Mouse (Mus musculus) cerebellum, adult 2 months (tissue): ENCODE results near the gene Wee2. TPM values are rescaled to one million over a fixed set of nuclear protein-coding genes. Genes with fewer than 3 reads are reported as not detected.

ENCODE experiments used
- DNase-seq, 2 experiments: peaks; one replicate each; pipeline ENCODE4 v3.0.0; 2021
- H3K27ac ChIP-seq: fragments of 200-500 bp; 2 replicates; pipeline ENCODE4 v1.5.1; 2012; ENCODE audit warnings: low read length, control low read depth, inconsistent platforms; ENCODE audit not compliant: insufficient read depth
- H3K27me3 ChIP-seq: fragments of 200-500 bp; 2 replicates; pipeline ENCODE4 v1.6.1; 2012; ENCODE audit warnings: inconsistent platforms, mild to moderate bottlenecking, low read length, moderate library complexity; ENCODE audit not compliant: control insufficient read depth, insufficient read depth
- H3K4me1 ChIP-seq: fragments of 200-500 bp; 2 replicates; pipeline ENCODE4 v1.6.1; 2011; ENCODE audit warnings: low read length; ENCODE audit not compliant: control insufficient read depth, insufficient read depth
- H3K4me3 ChIP-seq: fragments of 200-500 bp; replicated peaks from 2 replicates; pipeline ENCODE3; 2011; ENCODE audit warnings: mild to moderate bottlenecking, low read depth, low read length, control low read depth; ENCODE audit not compliant: insufficient read depth
- CTCF ChIP-seq: fragments of 200-500 bp; IDR thresholded peaks from 2 replicates; pipeline ENCODE4 v1.5.1; 2011; ENCODE audit warnings: low read depth, mild to moderate bottlenecking, control low read depth, low read length, moderate library complexity, borderline replicate concordance; ENCODE audit not compliant: insufficient read depth
- POLR2A ChIP-seq: fragments of 200-500 bp; IDR thresholded peaks from 2 replicates; pipeline ENCODE4 v1.6.1; 2011; ENCODE audit warnings: low read length, control low read depth, borderline replicate concordance; ENCODE audit not compliant: insufficient read depth
- WGBS: fragments of 180-500 bp; shearing (Covaris S2); methylation state at CpG from one replicate; pipeline ENCODE4 v1.1.7; 2018; 5-methylcytosine and 5-hydroxymethylcytosine counted together
- polyA plus RNA-seq: library from polyadenylated mRNA; depleted of rRNA; stranded (reverse); fragments of >200 nt; gene quantifications from 2 replicates; pipeline ENCODE4 v1.2.3, GENCODE M21; 2012; rRNA removed

Gene Wee2
- polyA plus RNA-seq: 0.28 and 0.41 TPM in 2 replicates

DNA sequence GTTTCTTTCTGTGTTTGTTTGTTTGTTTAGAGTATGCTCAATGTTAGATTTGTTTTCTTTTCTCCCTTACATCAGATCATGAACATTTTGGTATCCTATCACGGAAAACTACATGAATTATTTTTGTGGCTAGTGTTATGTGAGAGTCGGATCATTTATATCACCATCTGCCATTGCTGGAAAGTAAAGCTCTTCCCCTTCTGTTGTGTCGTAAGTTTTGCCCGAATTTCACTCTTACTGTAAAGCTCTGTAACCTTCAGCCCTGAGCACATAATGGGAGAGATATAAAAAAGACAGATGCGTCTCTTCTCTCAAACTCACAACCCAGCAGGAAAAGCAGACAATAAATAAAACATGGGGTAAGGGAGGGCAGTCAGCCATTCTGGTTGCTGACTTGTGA, at the start of gene Wee2:
TSS of gene Wee2 (plus strand) at position 153 of the 400 bp plus-strand sequence.
- Histone ChIP-seq H3K4me1 (peaks cover 2% of the 10 kb centered on the region; the same call in 1 of the 2 replicates), H3K27me3 (no peaks in the 10 kb centered on the region), H3K27ac (no peak within 1 kb of the TSS), H3K4me3 (no peak within 1 kb of the TSS)
- TF ChIP-seq POLR2A: no peak
- no peak for TF ChIP-seq CTCF
- no peak for DNase-seq
- 58% methylated on average over 5 of the region's 5 CpGs for WGBS

DNA sequence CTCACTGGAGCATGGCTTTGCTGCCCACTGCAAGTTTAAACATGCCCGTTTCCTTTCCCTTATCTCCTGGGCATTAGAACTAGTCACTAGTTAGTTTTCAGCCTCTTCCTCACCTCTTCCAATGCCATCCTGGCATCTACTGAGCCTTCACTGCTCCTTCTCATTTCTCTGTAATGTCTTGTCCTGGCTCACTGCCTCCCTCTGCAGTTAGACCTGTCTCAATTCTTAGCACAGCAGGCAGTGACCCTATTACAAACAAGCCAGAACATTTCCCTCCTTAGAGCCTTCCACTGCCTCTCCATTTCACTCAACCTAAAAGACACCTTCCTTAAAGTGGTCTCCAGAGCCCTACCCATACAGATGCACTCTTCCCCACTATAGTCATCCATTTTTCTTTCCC, 47.9 kb upstream of the Wee2 start:
- no peaks in the 10 kb centered on the region for H3K27me3 ChIP-seq
- no peak overlapping the region for H3K4me3 ChIP-seq
- H3K4me1 ChIP-seq: no peaks in the 10 kb centered on the region
- DNase-seq: peak; percentile 23 to 52
- TF ChIP-seq POLR2A (no peak), CTCF (peak; percentile 9; the same call in 1 of the 2 replicates)
- no peak overlapping the region for H3K27ac ChIP-seq
- WGBS: 81% methylated on average over 1 of the region's 1 CpGs

DNA sequence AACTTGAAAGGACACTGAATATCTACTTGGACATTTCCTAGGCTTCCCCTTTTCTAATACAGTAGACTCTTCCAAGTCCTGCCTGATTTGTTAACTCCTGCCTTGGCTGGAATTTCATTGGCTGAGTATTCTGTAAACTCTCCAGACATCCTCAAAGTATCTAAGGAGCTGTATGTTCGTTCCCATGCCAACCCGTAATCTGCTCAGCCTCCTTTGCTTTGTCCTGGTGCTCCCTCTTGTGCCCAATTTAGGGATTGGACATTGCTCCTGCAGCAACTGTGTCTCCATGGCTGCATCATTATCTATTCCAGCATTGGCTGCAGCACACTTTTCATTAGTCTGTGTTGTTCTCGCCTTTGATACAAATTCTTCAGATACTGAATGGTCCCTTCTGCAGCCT, 45.7 kb upstream of the Wee2 start:
- no peak overlapping the region for H3K27ac ChIP-seq
- peak; percentile 83 to 84 for DNase-seq
- TF ChIP-seq POLR2A: no peak
- TF ChIP-seq CTCF: peak; percentile 96
- no peaks in the 10 kb centered on the region for H3K4me1 ChIP-seq
- WGBS: 8% methylated on average over 3 of the region's 3 CpGs
- H3K27me3 ChIP-seq: no peaks in the 10 kb centered on the region
- no peak overlapping the region for H3K4me3 ChIP-seq

DNA sequence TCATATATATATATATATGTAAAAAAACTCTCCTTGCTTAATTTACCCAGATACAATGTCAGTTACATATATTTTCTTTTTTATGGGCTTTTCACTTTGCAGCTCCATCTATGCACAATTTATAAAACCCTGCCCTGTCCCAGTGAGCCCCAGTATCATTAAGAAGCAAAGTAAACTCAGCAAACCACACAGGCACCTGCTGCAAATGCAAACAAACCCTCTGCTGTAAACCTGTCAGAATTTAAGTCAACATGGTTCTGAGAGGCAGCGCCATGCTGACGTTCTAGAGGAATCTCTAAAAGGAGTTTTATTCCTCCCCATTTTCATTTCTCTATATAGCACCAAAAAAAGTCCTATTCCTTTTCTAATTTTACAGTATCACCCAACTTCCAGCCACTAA, 36.9 kb upstream of the Wee2 start:
- Histone ChIP-seq H3K4me3 (no peak overlapping the region), H3K27me3 (no peaks in the 10 kb centered on the region), H3K27ac (peak overlapping the region; percentile 87; the same call in 1 of the 2 replicates), H3K4me1 (peaks cover 32% of the 10 kb centered on the region)
- TF ChIP-seq POLR2A: no peak
- no peak for TF ChIP-seq CTCF
- no peak for DNase-seq
- 90% methylated on average over 2 of the region's 2 CpGs for WGBS

DNA sequence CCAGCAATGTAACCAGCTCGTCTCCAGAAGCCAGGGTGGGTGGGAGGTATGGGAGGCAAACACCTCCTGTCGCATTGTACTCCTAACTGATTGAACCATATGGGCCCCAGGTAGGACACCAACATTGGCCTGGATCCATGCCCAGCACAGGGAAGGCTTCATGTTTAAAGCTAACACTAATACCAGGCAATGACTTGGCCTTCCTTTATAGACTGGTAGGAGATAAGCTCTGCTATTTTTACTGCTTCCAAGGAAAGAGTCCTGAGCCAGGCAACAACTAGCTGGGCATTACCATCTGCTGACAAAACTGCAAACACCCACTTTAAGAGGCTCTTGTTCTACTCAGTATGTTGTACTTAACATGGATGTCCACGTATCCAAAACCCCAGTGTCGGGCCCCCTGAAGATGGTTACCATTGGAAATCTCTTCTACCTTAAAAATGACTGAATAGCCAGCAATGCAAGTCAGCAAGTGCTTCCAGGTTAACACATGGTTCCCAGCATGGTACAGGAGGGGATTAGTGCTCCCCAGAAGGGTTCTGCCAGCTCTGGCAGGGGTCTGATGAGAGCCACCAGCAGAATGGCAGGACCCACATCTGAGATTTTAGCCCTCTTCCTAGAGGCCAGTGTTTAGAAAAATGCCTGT, 35.1 kb upstream of the Wee2 start:
- 17% methylated on average over 4 of the region's 4 CpGs for WGBS
- DNase-seq: peak; percentile 91 to 96
- H3K27ac ChIP-seq: peak overlapping the region; percentile 87
- peaks cover 44% of the 10 kb centered on the region for H3K4me1 ChIP-seq
- no peak overlapping the region for H3K4me3 ChIP-seq
- H3K27me3 ChIP-seq: no peaks in the 10 kb centered on the region
- no peak for TF ChIP-seq CTCF
- no peak for TF ChIP-seq POLR2A

DNA sequence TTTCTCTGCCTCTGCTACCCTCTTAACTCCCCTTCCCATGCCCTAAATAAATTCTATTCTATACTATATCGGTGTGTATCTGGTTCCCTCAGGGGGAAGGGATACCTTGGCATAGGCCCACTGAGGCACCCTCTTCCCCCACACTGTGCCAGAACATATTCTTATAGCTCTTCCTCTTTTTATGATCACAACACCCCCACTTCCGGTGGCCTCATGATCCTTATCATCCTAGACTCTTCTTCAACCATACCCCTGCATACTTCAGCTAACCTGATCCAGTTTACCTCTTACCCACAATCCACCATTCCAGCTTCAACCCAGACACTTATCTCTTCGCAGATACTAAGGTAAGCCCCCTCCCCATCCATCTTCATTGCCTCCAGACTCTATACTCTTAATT, 27.8 kb upstream of the Wee2 start:
- Histone ChIP-seq H3K27me3 (no peaks in the 10 kb centered on the region), H3K4me1 (peaks cover 48% of the 10 kb centered on the region), H3K4me3 (no peak overlapping the region), H3K27ac (no peak overlapping the region)
- WGBS: 93% methylated on average over 3 of the region's 3 CpGs
- DNase-seq: no peak
- TF ChIP-seq POLR2A: no peak
- no peak for TF ChIP-seq CTCF

DNA sequence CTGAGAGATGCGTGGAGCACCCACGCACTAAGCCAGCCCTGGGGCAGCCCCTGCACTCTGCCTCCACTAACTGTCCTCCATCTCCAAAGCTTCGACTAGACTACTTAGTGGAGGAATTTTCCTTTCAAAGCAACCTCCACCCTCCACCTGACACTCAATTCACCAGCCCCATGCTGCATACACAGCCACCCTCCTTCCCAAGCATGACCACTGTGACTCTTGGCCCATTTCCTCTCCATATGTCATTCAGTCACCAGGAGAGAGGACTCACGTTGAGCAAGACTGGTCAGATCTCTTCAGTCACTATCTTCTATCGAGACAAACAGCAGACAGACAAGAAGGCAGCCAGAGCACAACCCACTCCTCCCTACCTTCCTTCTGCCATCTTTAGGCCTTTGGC, 25.8 kb upstream of the Wee2 start:
- WGBS: 22% methylated on average over 5 of the region's 5 CpGs
- peaks cover 39% of the 10 kb centered on the region for H3K4me1 ChIP-seq

DNA sequence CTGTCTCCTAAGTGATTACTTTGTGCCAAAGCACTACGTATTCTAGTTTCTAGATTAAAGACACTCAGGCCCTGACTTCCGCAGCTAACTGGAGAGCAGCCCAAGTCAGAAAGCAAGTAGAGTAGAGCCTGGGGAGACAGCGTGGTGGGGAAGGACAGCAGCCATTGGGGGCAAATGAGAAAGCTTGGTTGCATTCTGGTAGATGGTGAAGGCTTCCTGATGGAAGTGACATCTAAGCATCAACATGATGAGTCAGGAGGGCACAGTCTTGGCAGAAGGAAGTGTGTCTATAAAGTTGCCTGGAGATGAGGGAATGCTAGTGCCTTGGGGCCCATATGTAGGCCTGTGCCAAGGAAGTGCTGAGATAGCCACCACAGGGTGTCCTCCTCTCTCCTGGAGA, 25.3 kb upstream of the Wee2 start:
- 14% methylated on average over 3 of the region's 3 CpGs for WGBS
- peak overlapping the region; percentile 79 for H3K27ac ChIP-seq
- peak in 1 of 2 experiments; percentile 57 for DNase-seq
- H3K4me1 ChIP-seq: peaks cover 39% of the 10 kb centered on the region
- H3K4me3 ChIP-seq: no peak overlapping the region
- no peaks in the 10 kb centered on the region for H3K27me3 ChIP-seq
- TF ChIP-seq CTCF (no peak), POLR2A (no peak)

More for the DNA sequence above, 25.8 kb upstream of the Wee2 start:
- DNase-seq: peak; percentile 71 to 89
- TF ChIP-seq POLR2A (no peak), CTCF (no peak)
- peak overlapping the region; percentile 79 for H3K27ac ChIP-seq
- H3K27me3 ChIP-seq: no peaks in the 10 kb centered on the region
- no peak overlapping the region for H3K4me3 ChIP-seq
